Mouse (Mus musculus): ENCODE data around the gene Naa60. TPM values are rescaled to one million over a fixed set of nuclear protein-coding genes. Genes with fewer than 3 reads are reported as not detected.
"Not testable (repeated sequence)": the region's sequence is repeated elsewhere in the genome, so short reads cannot be mapped to it uniquely, and the experiment has no call there.

Naa60 gene
- polyA plus RNA-seq, 1 experiment = 27.1 TPM

DNA sequence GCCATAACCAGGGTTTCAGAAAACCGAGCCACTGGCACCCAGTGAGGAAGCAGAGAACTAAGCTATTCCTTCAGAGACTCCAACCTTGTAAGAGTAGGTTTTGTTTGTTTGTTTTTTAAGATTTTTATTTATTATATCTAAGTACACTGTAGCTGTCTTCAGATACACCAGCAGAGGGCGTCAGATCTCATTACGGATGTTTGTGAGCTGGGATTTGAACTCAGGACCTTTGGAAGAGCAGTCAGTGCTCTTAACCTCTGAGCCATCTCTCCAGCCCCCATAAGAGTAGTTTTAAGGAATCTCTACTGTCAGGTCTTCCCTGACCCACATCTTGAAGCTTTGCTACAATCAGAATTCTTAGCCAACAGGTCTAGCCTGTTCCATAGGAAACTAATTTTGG, 23.8 kb upstream of the Naa60 start:
- TF ChIP-seq MAX (IDR thresholded peaks at IDR 0.05) (no peak), USF1 (IDR thresholded peaks at IDR 0.05; ENCODE audit: low read depth) (no peak)
- Histone ChIP-seq H3K79me3 (ENCODE audit: low read depth) (no peaks in the 10 kb centered on the region), H3K4me3 (ENCODE audit: insufficient read depth, poor library complexity, severe bottlenecking) (no peak overlapping the region), H3ac (ENCODE audit: control insufficient read depth, insufficient read length, low read depth) (no peak overlapping the region), H3K27me3 (ENCODE audit: control insufficient read depth, insufficient read depth, insufficient read length) (no peaks in the 10 kb centered on the region), H3K79me2 (ENCODE audit: control insufficient read depth, insufficient read depth) (no peaks in the 10 kb centered on the region), H3K36me3 (ENCODE audit: control insufficient read depth, insufficient read depth) (no peaks in the 10 kb centered on the region)

DNA sequence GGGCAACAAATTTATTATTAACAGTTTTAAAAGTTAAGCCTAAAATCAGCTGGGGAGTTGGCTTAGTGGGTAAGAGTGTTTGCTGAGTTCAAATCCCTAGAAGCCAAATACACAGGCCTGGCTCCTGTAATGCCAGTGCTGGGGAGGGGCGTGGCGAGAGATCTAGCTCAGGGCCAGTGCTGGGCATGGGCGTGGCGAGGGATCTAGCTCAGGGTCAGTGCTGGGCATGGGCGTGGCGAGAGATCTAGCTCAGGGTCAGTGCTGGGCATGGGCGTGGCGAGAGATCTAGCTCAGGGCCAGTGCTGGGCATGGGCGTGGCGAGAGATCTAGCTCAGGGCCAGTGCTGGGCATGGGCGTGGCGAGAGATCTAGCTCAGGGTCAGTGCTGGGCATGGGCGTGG, 20.9 kb upstream of the Naa60 start:
- H3K4me3 ChIP-seq (ENCODE audit: insufficient read depth, poor library complexity, severe bottlenecking); H3K79me2 ChIP-seq (ENCODE audit: control insufficient read depth, insufficient read depth): not testable (repeated sequence)

DNA sequence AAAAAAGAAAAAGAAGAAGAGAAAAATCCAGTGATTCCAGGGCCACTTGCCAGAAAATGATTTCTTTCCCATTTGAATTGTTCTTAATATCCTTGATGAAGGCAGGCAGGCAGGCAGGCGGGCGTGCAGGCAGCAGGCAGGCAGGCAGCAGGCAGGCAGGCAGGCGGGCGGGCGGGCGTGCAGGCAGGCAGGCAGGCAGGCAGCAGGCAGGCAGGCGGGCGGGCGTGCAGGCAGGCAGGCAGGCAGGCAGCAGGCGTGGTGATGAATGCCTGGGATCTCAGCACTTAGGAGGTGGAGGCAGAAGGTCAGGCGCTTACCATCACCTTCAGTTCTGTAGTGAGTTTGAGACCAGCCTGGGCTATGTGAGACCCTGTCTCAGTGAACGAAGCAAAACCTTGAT, 19.6 kb upstream of the Naa60 start:
- no peak for TF ChIP-seq MAX (IDR thresholded peaks at IDR 0.05)
- no peak for TF ChIP-seq MYOD1 (IDR thresholded peaks at IDR 0.05; ENCODE audit: control insufficient read depth, insufficient read length, low read depth)
- TF ChIP-seq MYOG (IDR thresholded peaks at IDR 0.05; ENCODE audit: control insufficient read depth, extremely low read depth, insufficient read length) = no peak
- no peak for TF ChIP-seq FOSL1 (IDR thresholded peaks at IDR 0.05; ENCODE audit: insufficient read depth, low read length, poor library complexity, severe bottlenecking)
- no peak for TF ChIP-seq CTCF (IDR thresholded peaks at IDR 0.05; ENCODE audit: control insufficient read depth, insufficient read depth, insufficient read length)
- TF ChIP-seq USF1 (IDR thresholded peaks at IDR 0.05; ENCODE audit: low read depth) = no peak
- TF ChIP-seq CEBPB (IDR thresholded peaks at IDR 0.05; ENCODE audit: low read depth) = no peak
- H3K36me3 ChIP-seq (ENCODE audit: control insufficient read depth, insufficient read depth) = no peaks in the 10 kb centered on the region
- no peak overlapping the region for H3K4me3 ChIP-seq (ENCODE audit: insufficient read depth, poor library complexity, severe bottlenecking)

More for the DNA sequence above, 20.9 kb upstream of the Naa60 start:
- H3K36me3 ChIP-seq (ENCODE audit: control insufficient read depth, insufficient read depth); H3K79me3 ChIP-seq (ENCODE audit: low read depth); H3ac ChIP-seq (ENCODE audit: control insufficient read depth, insufficient read length, low read depth); H3K27me3 ChIP-seq (ENCODE audit: control insufficient read depth, insufficient read depth, insufficient read length): not testable (repeated sequence)

DNA sequence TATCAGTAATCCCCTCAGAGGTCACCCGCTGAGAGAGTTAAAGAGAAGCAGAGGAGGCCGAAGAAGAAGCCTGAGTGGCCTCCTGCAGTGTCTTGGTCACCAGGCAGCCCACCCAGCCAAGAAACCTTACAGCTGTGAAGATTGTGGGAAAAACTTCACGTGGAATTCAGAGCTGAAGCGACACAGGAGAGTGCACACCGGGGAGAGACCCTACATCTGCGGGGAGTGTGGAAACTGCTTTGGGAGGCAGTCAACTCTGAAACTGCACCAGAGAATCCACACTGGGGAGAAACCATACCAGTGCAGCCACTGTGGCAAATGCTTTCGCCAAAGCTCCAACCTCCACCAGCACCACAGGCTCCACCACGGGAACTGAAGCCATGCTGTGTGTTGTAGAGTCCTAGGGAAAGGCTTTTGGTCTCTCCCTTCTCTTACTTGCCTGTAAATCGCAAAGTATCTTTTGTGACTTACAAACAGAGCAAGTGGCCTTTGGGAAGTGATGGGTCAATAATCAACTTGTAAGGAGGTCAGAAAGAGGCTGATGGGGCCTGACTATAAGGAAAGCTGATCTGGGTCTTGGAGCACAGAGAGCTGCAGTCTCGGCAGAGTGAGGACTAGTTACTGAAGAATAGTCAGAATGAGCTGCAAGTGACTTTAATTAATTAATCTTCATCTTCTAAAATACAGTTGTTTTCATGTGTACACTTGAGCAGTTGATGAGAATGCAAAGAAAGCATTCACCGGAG, 17.6 kb upstream of the Naa60 start:
- Histone ChIP-seq H3ac (ENCODE audit: control insufficient read depth, insufficient read length, low read depth) (no peak overlapping the region), H3K36me3 (ENCODE audit: control insufficient read depth, insufficient read depth) (no peaks in the 10 kb centered on the region), H3K4me3 (ENCODE audit: insufficient read depth, poor library complexity, severe bottlenecking) (no peak overlapping the region), H3K79me2 (ENCODE audit: control insufficient read depth, insufficient read depth) (no peaks in the 10 kb centered on the region), H3K79me3 (ENCODE audit: low read depth) (no peaks in the 10 kb centered on the region), H3K27me3 (ENCODE audit: control insufficient read depth, insufficient read depth, insufficient read length) (no peaks in the 10 kb centered on the region)
- TF ChIP-seq FOSL1 (IDR thresholded peaks at IDR 0.05; ENCODE audit: insufficient read depth, low read length, poor library complexity, severe bottlenecking) = no peak
- TF ChIP-seq CTCF (IDR thresholded peaks at IDR 0.05; ENCODE audit: control insufficient read depth, insufficient read depth, insufficient read length) = no peak
- no peak for TF ChIP-seq CEBPB (IDR thresholded peaks at IDR 0.05; ENCODE audit: low read depth)
- TF ChIP-seq USF1 (IDR thresholded peaks at IDR 0.05; ENCODE audit: low read depth) = no peak
- TF ChIP-seq MYOD1 (IDR thresholded peaks at IDR 0.05; ENCODE audit: control insufficient read depth, insufficient read length, low read depth) = no peak
- no peak for TF ChIP-seq MYOG (IDR thresholded peaks at IDR 0.05; ENCODE audit: control insufficient read depth, extremely low read depth, insufficient read length)
- TF ChIP-seq MAX (IDR thresholded peaks at IDR 0.05) = no peak

More for the DNA sequence above, 19.6 kb upstream of the Naa60 start:
- no peaks in the 10 kb centered on the region for H3K79me2 ChIP-seq (ENCODE audit: control insufficient read depth, insufficient read depth)
- no peaks in the 10 kb centered on the region for H3K79me3 ChIP-seq (ENCODE audit: low read depth)
- no peak overlapping the region for H3ac ChIP-seq (ENCODE audit: control insufficient read depth, insufficient read length, low read depth)
- no peaks in the 10 kb centered on the region for H3K27me3 ChIP-seq (ENCODE audit: control insufficient read depth, insufficient read depth, insufficient read length)

DNA sequence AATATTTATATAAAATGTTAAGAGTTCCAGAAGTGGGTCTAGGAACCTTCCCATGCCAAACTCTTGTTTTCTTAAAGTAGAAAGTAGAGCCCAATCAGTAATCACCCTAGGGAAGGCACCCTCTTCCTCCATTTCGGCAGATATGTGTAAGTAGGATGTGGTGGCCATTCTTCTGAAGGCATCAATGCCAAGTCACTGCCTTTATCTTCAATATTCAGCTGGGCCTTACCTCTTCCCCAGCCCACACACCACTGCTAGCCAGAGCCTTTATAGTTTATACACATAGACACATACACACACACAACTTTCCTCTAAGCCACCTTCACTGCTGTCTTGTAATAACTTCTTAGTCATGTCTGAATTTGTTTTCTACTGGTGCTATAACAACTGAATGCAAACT, 16.4 kb upstream of the Naa60 start:
- Histone ChIP-seq H3K79me3 (ENCODE audit: low read depth) (no peaks in the 10 kb centered on the region), H3K79me2 (ENCODE audit: control insufficient read depth, insufficient read depth) (no peaks in the 10 kb centered on the region), H3K27me3 (ENCODE audit: control insufficient read depth, insufficient read depth, insufficient read length) (no peaks in the 10 kb centered on the region), H3K36me3 (ENCODE audit: control insufficient read depth, insufficient read depth) (no peaks in the 10 kb centered on the region), H3ac (ENCODE audit: control insufficient read depth, insufficient read length, low read depth) (no peak overlapping the region), H3K4me3 (ENCODE audit: insufficient read depth, poor library complexity, severe bottlenecking) (no peak overlapping the region)
- no peak for TF ChIP-seq MAX (IDR thresholded peaks at IDR 0.05)
- no peak for TF ChIP-seq CEBPB (IDR thresholded peaks at IDR 0.05; ENCODE audit: low read depth)
- no peak for TF ChIP-seq MYOD1 (IDR thresholded peaks at IDR 0.05; ENCODE audit: control insufficient read depth, insufficient read length, low read depth)
- TF ChIP-seq CTCF (IDR thresholded peaks at IDR 0.05; ENCODE audit: control insufficient read depth, insufficient read depth, insufficient read length) = no peak
- no peak for TF ChIP-seq USF1 (IDR thresholded peaks at IDR 0.05; ENCODE audit: low read depth)
- no peak for TF ChIP-seq MYOG (IDR thresholded peaks at IDR 0.05; ENCODE audit: control insufficient read depth, extremely low read depth, insufficient read length)
- TF ChIP-seq FOSL1 (IDR thresholded peaks at IDR 0.05; ENCODE audit: insufficient read depth, low read length, poor library complexity, severe bottlenecking) = no peak

DNA sequence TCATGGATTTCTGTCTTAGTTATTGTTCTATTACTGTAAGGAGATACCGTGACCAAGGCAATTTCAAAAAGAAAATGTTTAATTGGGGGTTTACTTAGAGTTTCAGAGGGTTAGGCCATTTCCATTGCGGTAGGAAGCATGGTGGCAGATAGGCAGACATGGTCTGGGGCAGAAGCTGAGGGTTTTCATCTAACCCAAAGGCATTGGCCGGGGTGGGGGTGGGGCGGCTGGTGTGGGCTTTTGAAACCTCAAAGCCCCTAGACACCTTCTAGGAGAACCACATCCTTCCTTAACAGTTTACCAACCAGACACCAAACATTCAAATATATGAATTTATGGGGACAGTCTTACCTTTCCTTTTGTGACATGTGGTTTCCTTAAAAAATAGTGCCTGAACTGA, 12.9 kb upstream of the Naa60 start:
- Histone ChIP-seq H3K79me2 (ENCODE audit: control insufficient read depth, insufficient read depth) (no peaks in the 10 kb centered on the region), H3K79me3 (ENCODE audit: low read depth) (no peaks in the 10 kb centered on the region), H3K4me3 (ENCODE audit: insufficient read depth, poor library complexity, severe bottlenecking) (no peak overlapping the region), H3K27me3 (ENCODE audit: control insufficient read depth, insufficient read depth, insufficient read length) (no peaks in the 10 kb centered on the region), H3ac (ENCODE audit: control insufficient read depth, insufficient read length, low read depth) (no peak overlapping the region), H3K36me3 (ENCODE audit: control insufficient read depth, insufficient read depth) (peaks cover 22% of the 10 kb centered on the region)
- TF ChIP-seq CEBPB (IDR thresholded peaks at IDR 0.05; ENCODE audit: low read depth) = no peak
- TF ChIP-seq USF1 (IDR thresholded peaks at IDR 0.05; ENCODE audit: low read depth) = no peak
- TF ChIP-seq MYOG (IDR thresholded peaks at IDR 0.05; ENCODE audit: control insufficient read depth, extremely low read depth, insufficient read length) = no peak
- TF ChIP-seq MYOD1 (IDR thresholded peaks at IDR 0.05; ENCODE audit: control insufficient read depth, insufficient read length, low read depth) = no peak
- TF ChIP-seq FOSL1 (IDR thresholded peaks at IDR 0.05; ENCODE audit: insufficient read depth, low read length, poor library complexity, severe bottlenecking) = no peak
- TF ChIP-seq MAX (IDR thresholded peaks at IDR 0.05) = no peak
- no peak for TF ChIP-seq CTCF (IDR thresholded peaks at IDR 0.05; ENCODE audit: control insufficient read depth, insufficient read depth, insufficient read length)
